Mouse (Mus musculus) left cerebral cortex, adult 8-10 months (tissue): ENCODE data around the gene Ccdc188. TPM values are rescaled to one million over a fixed set of nuclear protein-coding genes. Genes with fewer than 3 reads are reported as not detected.

ENCODE experiments used
- total RNA-seq, 4 experiments: library from RNA; stranded (reverse); gene quantifications; 2 replicates each; pipeline ENCODE4 v1.2.4; 2022

Ccdc188 gene
- total RNA-seq, 4 experiments from 2014 or later, result not detected

Other genes starting within 250 kb of the Ccdc188 start
- gene Vpreb2, start 237.5 kb upstream of the Ccdc188 start, total RNA-seq, result under 1 TPM in 1 of 4 experiments, not detected in 3; 0.59 TPM
- gene Dgcr6, start 165.0 kb upstream of the Ccdc188 start, total RNA-seq, result 10 to 100 TPM; 69.8 to 89.4 (median 80.6) TPM
- gene Prodh, start 127.7 kb upstream of the Ccdc188 start, total RNA-seq, result 10 to 100 TPM; 27.2 to 45.1 (median 31.8) TPM
- gene Rtn4r, start 90.2 kb upstream of the Ccdc188 start, total RNA-seq, result 100 to 1,000 TPM; 100 to 120 (median 105) TPM
- 100 to 1,000 TPM; 106 to 125 (median 117) TPM for gene Zdhhc8, start 17.3 kb downstream of the Ccdc188 start, total RNA-seq
- gene Trmt2a, start 30.8 kb downstream of the Ccdc188 start, total RNA-seq, result 10 to 100 TPM; 45.5 to 57.0 (median 48.8) TPM
- gene Ranbp1, start 30.9 kb downstream of the Ccdc188 start, total RNA-seq, result 10 to 100 TPM; 83.1 to 99.0 (median 90.9) TPM
- not detected for gene Gm49776, start 40.4 kb downstream of the Ccdc188 start, total RNA-seq
- gene Dgcr8, start 71.4 kb downstream of the Ccdc188 start, total RNA-seq, result 10 to 100 TPM; 35.5 to 42.7 (median 39.4) TPM
- gene Tango2, start 130.2 kb downstream of the Ccdc188 start, total RNA-seq, result 100 to 1,000 TPM; 135 to 145 (median 142) TPM
- gene Arvcf, start 130.3 kb downstream of the Ccdc188 start, total RNA-seq, result 10 to 100 TPM; 34.2 to 42.1 (median 38.2) TPM
- gene Txnrd2, start 208.5 kb downstream of the Ccdc188 start, total RNA-seq, result 10 to 100 TPM; 16.5 to 22.7 (median 19.1) TPM
- gene Comt, start 209.0 kb downstream of the Ccdc188 start, total RNA-seq, result 10 to 100 TPM; 92.9 to 97.2 (median 94.3) TPM